Mouse (Mus musculus): ENCODE measurements around the gene Gng2. TPM values are rescaled to one million over a fixed set of nuclear protein-coding genes. Genes with fewer than 3 reads are reported as not detected.

Gene Gng2
- polyA plus RNA-seq (2012; ENCODE audit: insufficient read depth, low replicate concordance): 0.50 TPM in 1 of 2 replicates, not detected in the other

- TF ChIP-seq GATA1 (IDR thresholded peaks at IDR 0.05; ENCODE audit: borderline replicate concordance, low read length) (no peak), FLI1 (IDR thresholded peaks at IDR 0.05; ENCODE audit: low read length) (no peak)
- peak within 1 kb of the TSS; percentile 91 for H3K4me3 ChIP-seq (replicated peaks)
Observed at GRCm38 (mm10) chr14:19977271-19978024, at the start of gene Gng2. TSS of gene Gng2 (minus strand) at chr14:19977627.

DNA sequence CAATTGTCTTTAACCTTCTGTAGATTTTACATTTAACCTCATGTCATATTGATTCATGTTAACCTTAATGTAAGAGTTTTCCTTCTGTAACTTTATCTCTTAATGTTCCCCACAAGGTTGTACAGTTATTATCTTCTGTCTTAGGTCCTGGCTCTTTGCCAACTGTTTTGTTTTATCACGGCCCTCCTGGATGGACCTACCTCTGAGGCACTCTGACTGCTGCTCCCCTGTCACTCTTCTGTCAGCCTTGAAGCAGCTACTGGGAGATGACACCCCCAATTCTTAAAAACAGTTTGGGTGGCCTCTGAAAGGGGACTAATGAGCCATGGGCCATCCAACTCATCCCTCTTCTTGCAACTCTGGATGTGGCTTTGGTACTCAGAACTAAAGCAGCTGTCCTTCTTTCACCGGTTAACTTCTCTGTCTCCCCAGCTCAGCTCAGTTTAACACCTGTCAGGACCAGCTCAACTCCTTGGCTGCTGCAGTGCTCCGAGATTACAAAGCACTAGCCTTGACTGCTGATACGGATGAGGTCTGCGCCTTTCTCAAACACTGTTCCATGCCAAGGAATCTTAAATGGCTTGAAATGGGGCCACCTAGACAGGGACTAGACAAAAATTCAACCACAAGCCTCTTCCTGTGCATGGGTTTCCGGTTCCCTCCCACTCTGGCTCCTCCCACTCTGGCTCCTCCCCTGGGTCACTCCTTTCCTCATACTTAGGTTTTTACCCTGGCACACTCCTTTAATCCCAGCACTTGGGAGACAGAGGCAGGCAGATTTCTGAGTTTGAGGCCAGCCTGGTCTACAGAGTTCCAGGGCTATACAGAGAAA lies 47.7 kb upstream of the Gng2 start:
- no peak for TF ChIP-seq GATA1 (IDR thresholded peaks at IDR 0.05; ENCODE audit: borderline replicate concordance, low read length)
- no peak for TF ChIP-seq FLI1 (IDR thresholded peaks at IDR 0.05; ENCODE audit: low read length)
- Histone ChIP-seq H3K9me3 (no peaks in the 10 kb centered on the region), H3K36me3 (replicated peaks; ENCODE audit: low read length) (no peaks in the 10 kb centered on the region), H3K27me3 (replicated peaks) (peaks cover 4% of the 10 kb centered on the region), H3K4me1 (peaks cover 18% of the 10 kb centered on the region), H3K4me3 (replicated peaks) (peak overlapping the region; percentile 78)

More at GRCm38 (mm10) chr14:19977271-19978024, at the start of gene Gng2:
- Histone ChIP-seq H3K9me3 (peaks cover 3% of the 10 kb centered on the region), H3K36me3 (replicated peaks; ENCODE audit: low read length) (no peaks in the 10 kb centered on the region), H3K4me1 (peaks cover 25% of the 10 kb centered on the region), H3K27me3 (replicated peaks) (peaks cover 61% of the 10 kb centered on the region)

- no peaks in the 10 kb centered on the region for H3K9me3 ChIP-seq
Observed at GRCm38 (mm10) chr14:20023939-20024338, 46.5 kb upstream of the Gng2 start.

GRCm38 (mm10) chr14:20019486-20019885 lies 42.1 kb upstream of the Gng2 start:
- Histone ChIP-seq H3K36me3 (replicated peaks; ENCODE audit: low read length) (no peaks in the 10 kb centered on the region), H3K9me3 (peaks cover 10% of the 10 kb centered on the region), H3K4me1 (peaks cover 3% of the 10 kb centered on the region; the same call in 1 of the 2 replicates), H3K27me3 (replicated peaks) (peaks cover 5% of the 10 kb centered on the region), H3K4me3 (replicated peaks) (no peak overlapping the region)
- TF ChIP-seq GATA1 (IDR thresholded peaks at IDR 0.05; ENCODE audit: borderline replicate concordance, low read length) (no peak), FLI1 (IDR thresholded peaks at IDR 0.05; ENCODE audit: low read length) (no peak)

More at GRCm38 (mm10) chr14:20023939-20024338, 46.5 kb upstream of the Gng2 start:
- Histone ChIP-seq H3K4me1 (peaks cover 18% of the 10 kb centered on the region), H3K4me3 (replicated peaks) (no peak overlapping the region), H3K27me3 (replicated peaks) (peaks cover 6% of the 10 kb centered on the region), H3K36me3 (replicated peaks; ENCODE audit: low read length) (no peaks in the 10 kb centered on the region)
- no peak for TF ChIP-seq GATA1 (IDR thresholded peaks at IDR 0.05; ENCODE audit: borderline replicate concordance, low read length)
- TF ChIP-seq FLI1 (IDR thresholded peaks at IDR 0.05; ENCODE audit: low read length): no peak

DNA sequence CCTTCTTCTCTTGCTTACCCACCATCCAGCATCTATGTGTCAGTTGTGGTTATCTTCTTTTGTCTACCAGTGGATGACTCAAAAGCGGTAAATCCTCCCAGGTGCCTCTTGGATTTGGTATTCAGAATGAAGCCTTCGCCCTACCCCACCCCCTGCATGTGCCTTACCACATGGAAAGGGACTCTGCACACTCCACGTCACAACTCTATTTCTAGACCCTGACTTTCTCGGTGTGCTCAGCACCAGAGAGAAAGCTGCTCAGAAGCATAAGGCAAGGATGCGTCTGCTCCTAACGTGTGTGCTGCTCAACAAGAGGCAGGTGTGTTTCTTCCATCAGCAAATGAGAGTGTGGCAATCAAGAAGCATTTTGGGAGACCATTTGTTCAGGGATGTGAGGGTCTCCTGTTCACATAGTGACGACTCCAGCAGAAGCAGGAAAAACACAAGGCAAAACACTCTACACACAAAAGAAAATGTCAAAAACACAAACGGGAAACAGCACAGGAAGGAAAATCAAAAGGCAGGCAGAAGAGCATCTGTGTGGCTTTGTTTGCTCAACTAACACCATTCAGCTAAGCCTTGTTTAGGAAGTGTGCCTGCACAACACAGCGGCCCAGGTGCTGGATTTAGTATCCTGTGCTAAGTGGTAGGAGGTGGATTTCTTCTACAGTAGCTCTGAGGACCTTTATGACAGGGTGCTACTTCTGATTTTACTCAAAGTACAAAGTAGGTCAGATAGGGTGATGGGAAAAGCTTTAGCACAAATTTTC lies 35.3 kb upstream of the Gng2 start:
- Histone ChIP-seq H3K9me3 (peaks cover 27% of the 10 kb centered on the region), H3K4me1 (no peaks in the 10 kb centered on the region), H3K36me3 (replicated peaks; ENCODE audit: low read length) (no peaks in the 10 kb centered on the region), H3K4me3 (replicated peaks) (no peak overlapping the region), H3K27me3 (replicated peaks) (peaks cover 30% of the 10 kb centered on the region)
- no peak for TF ChIP-seq GATA1 (IDR thresholded peaks at IDR 0.05; ENCODE audit: borderline replicate concordance, low read length)
- no peak for TF ChIP-seq FLI1 (IDR thresholded peaks at IDR 0.05; ENCODE audit: low read length)

- TF ChIP-seq GATA1 (IDR thresholded peaks at IDR 0.05; ENCODE audit: borderline replicate concordance, low read length) (no peak), FLI1 (IDR thresholded peaks at IDR 0.05; ENCODE audit: low read length) (no peak)
- Histone ChIP-seq H3K27me3 (replicated peaks) (peaks cover 29% of the 10 kb centered on the region), H3K4me1 (peaks cover 8% of the 10 kb centered on the region; the same call in 1 of the 2 replicates), H3K4me3 (replicated peaks) (no peak overlapping the region), H3K9me3 (peaks cover 27% of the 10 kb centered on the region), H3K36me3 (replicated peaks; ENCODE audit: low read length) (no peaks in the 10 kb centered on the region)
Observed at GRCm38 (mm10) chr14:20007446-20007845, 30.0 kb upstream of the Gng2 start.

- no peak overlapping the region for H3K4me3 ChIP-seq (replicated peaks)
- H3K4me1 ChIP-seq: peaks cover 8% of the 10 kb centered on the region; the same call in 1 of the 2 replicates
- no peaks in the 10 kb centered on the region for H3K36me3 ChIP-seq (replicated peaks; ENCODE audit: low read length)
- TF ChIP-seq GATA1 (IDR thresholded peaks at IDR 0.05; ENCODE audit: borderline replicate concordance, low read length) (no peak), FLI1 (IDR thresholded peaks at IDR 0.05; ENCODE audit: low read length) (no peak)
- H3K27me3 ChIP-seq (replicated peaks): peaks cover 13% of the 10 kb centered on the region
- H3K9me3 ChIP-seq: peaks cover 17% of the 10 kb centered on the region
Observed at GRCm38 (mm10) chr14:20004777-20005289, 27.4 kb upstream of the Gng2 start.

- Histone ChIP-seq H3K36me3 (replicated peaks; ENCODE audit: low read length) (no peaks in the 10 kb centered on the region), H3K4me3 (replicated peaks) (no peak overlapping the region), H3K4me1 (peaks cover 5% of the 10 kb centered on the region; the same call in 1 of the 2 replicates), H3K27me3 (replicated peaks) (peaks cover 30% of the 10 kb centered on the region), H3K9me3 (peaks cover 17% of the 10 kb centered on the region)
- no peak for TF ChIP-seq GATA1 (IDR thresholded peaks at IDR 0.05; ENCODE audit: borderline replicate concordance, low read length)
- TF ChIP-seq FLI1 (IDR thresholded peaks at IDR 0.05; ENCODE audit: low read length): no peak
Observed at GRCm38 (mm10) chr14:19996853-19997252, 19.4 kb upstream of the Gng2 start.

DNA sequence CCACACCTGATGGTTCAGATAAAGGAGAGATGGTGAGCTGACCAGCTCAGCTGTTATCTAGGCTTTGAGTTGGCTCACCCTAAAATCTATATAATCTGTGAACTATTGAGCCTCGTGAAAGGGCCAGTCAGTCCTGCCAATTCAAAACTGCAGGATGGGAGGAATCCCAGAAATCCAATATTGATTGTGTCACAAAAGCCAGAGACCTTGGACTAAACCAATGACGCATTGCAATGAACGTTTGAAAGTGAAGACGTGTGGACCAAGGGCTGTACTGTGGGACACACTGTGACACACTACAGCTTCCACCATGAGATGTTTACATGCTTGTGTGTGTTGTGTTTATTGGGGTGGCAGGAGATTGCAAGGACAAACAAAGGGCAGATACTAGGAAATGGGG lies 18.5 kb upstream of the Gng2 start:
- Histone ChIP-seq H3K27me3 (replicated peaks) (peaks cover 38% of the 10 kb centered on the region), H3K36me3 (replicated peaks; ENCODE audit: low read length) (no peaks in the 10 kb centered on the region), H3K9me3 (peaks cover 12% of the 10 kb centered on the region), H3K4me1 (peaks cover 5% of the 10 kb centered on the region; the same call in 1 of the 2 replicates), H3K4me3 (replicated peaks) (no peak overlapping the region)
- TF ChIP-seq GATA1 (IDR thresholded peaks at IDR 0.05; ENCODE audit: borderline replicate concordance, low read length) (no peak), FLI1 (IDR thresholded peaks at IDR 0.05; ENCODE audit: low read length) (no peak)

All from megakaryocyte, embryonic 14.5 days (primary cell).